20 mouse cellular contexts compared by ENCODE assay signal in the genomic region with DNA sequence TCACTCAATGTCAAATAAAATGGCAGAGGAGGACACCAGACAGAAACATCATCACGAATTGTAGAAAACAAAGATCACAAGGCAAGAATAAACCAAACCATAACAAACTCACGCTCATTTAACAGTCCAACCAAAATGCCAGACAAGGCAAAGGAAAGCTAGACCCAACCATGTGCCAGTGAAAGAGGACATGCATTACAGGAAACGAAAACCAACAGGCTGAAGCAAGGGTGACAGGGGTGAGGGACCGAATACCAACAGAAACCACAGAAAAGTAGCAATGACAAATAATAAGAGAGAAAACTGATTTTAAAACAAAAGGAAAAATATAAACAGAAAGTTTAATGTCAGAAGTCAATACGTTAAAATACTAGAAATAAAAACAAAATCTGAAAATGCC. TPM values are rescaled to one million over a fixed set of nuclear protein-coding genes. Genes with fewer than 3 reads are reported as not detected.
DNase-seq lines count a peak whose midpoint lies in the region; ATAC-seq lines count a peak whose summit lies in the region.
"Had no signal": no experiment of that assay in that cellular context is flagged by ENCODE, and none has a peak within 500 bp of the region (broad histone marks: within the 10 kb centered on the region; RNA-seq: fewer than 3 reads in every experiment).

No protein-coding gene starts in this region.

- ATAC-seq in common myeloid progenitor, adult 5-6 weeks (replicated peaks; ENCODE audit: low read depth, poor library complexity, severe bottlenecking): 0 out of 2 replicates have a peak, but pooled peaks have one; percentile 54
- ATAC-seq in megakaryocyte progenitor cell, adult 5-6 weeks (replicated peaks; ENCODE audit: poor library complexity): peak; percentile 60
- ATAC-seq: activated CD4-positive, CD25-positive, alpha-beta regulatory T cell, adult 4 months; CD4-positive, CD25-positive, alpha-beta regulatory T cell, adult 4 months; forebrain, embryonic 14.5 days; forebrain, embryonic 16.5 days; Patski had no signal

- DNase-seq in 416B (ENCODE audit: low read depth): peak; percentile 36
- DNase-seq in kidney, adult 11 months: no peak
- DNase-seq in kidney, postnatal 4 days: no peak
- DNase-seq: adrenal gland, adult 8-10 months; adrenal gland, postnatal 14 days; adrenal gland, postnatal 36 days; B cell, adult 2 months; cerebellum, adult 11-12 months; cerebellum, adult 2 months; cerebellum, adult 9-10 months; cerebellum, postnatal 10 days; cerebellum, postnatal 25 days; embryo, embryonic 11 days had no signal

RNA-seq across cellular contexts. Expression of a gene that starts 36.0 kb away (rescaled TPM):
- 5.1 and 6.3 TPM in 2 replicates for total RNA-seq in common myeloid progenitor, adult 5-6 weeks (2017)
- total RNA-seq in megakaryocyte progenitor cell, adult 5-6 weeks (2015): 16.6 and 20.1 TPM in 2 replicates
- total RNA-seq in megakaryocyte progenitor cell, adult 5-6 weeks (2017): 6.0 and 9.9 TPM in 2 replicates

RNA-seq across cellular contexts. Expression of a gene that starts 45.1 kb away (rescaled TPM):
- 19.0 and 19.4 TPM in 2 replicates for total RNA-seq in common myeloid progenitor, adult 5-6 weeks (2017)
- total RNA-seq in megakaryocyte progenitor cell, adult 5-6 weeks (2015): 35.7 and 36.4 TPM in 2 replicates
- 42.2 and 42.5 TPM in 2 replicates for total RNA-seq in megakaryocyte progenitor cell, adult 5-6 weeks (2017)
